Mouse (Mus musculus): ENCODE results near the gene Ttc21a.
"Not testable (repeated sequence)": the region's sequence is repeated elsewhere in the genome, so short reads cannot be mapped to it uniquely, and the experiment has no call there.

Gene Ttc21a

DNA sequence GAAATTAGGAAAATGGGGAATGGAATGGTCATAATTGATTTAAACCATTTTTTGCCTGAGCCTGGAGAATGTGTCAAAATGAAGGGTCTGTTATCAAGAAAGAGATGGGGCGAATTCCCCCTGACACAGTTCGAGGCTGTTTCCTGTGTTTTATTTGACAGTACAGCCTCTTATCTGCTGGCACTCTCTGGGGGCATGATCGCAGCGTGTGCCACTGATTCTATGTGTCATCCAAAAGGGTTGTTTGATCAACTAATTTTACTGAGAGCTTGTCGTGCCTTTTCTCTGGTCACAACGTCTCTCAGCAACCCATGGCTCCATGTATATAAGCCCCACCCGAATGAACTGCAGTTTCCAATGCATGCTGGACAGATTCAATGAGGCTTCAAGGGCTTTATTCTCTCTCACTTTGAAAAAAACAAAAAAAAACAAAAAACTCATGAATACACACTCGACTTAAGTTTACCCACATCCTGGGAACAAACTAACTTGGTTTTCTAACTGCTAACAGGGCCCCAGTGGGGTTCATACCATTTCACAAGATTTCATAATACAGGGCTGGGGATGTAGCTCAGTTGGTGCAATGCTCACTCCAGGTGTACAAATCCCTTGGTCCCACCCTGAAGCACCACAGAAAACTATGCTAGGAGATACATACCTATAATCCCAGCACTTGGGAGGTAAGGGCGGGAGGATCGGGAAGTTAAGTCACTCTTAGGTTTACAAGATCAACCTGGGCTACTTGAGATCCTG is 55.9 kb downstream of the Ttc21a start:
- DNase-seq (ENCODE audit: low read depth in 1 of 2, low spot score in 2 of 2), result no peak

DNA sequence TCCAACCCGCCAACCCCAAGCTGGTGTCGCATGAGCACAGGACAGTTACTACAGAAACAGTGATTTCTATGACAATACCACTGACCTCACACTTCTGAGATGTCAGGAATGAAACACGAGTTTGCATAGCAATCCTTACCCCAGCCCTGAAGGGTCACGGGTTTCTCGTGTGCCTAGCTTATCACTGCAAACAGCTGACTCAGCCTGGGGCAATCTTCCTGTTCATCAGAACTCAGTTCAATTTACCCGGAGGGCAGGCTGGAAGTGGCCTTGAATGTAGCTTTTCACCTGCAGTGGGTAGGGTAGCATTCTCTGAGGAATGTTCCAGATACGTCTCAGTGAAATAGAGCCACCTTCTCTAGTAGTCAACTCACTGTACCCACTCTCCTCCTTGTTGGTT is 56.8 kb downstream of the Ttc21a start:
- DNase-seq (ENCODE audit: low read depth in 1 of 2, low spot score in 2 of 2), result no peak

DNA sequence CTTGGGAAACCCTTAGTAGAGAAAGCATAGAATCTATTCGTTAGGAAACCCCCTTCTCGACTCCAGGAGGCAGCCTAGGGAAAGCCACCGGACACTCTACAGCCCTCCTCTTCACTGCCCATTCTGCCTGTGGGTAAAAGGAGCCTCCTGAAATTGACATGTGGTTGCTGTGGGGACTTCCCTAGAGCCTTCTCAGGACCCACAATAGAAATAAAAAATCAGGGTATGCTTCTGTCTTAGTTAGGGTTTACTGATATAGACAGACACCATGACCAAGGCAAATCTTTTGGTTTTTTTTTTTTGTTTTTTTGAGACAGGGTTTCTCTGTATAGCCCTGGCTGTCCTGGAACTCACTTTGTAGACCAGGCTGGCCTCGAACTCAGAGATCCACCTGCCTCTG is 58.7 kb downstream of the Ttc21a start:
- DNase-seq (ENCODE audit: low read depth in 1 of 2, low spot score in 2 of 2), result no peak

DNA sequence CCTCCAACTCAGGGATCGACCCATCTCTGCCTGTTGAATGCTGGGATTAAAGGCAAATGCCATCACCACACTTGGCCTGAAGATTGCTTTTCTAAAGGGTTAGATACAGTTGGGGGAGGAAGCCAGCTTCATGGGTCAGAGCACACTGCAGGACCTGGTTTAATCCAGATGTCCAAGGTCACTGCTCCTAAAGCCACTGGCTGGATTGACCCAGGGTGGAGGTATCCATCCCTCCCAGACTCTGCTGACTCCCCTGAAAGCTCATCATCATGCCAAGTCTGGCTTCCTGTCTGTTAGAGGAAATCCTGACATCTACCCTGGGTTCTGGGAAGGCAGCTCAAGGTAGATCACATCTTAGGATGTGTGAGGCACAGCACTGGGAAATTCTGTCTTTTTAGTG is 61.4 kb downstream of the Ttc21a start:
- no peak for DNase-seq (ENCODE audit: low read depth in 1 of 2, low spot score in 2 of 2)

DNA sequence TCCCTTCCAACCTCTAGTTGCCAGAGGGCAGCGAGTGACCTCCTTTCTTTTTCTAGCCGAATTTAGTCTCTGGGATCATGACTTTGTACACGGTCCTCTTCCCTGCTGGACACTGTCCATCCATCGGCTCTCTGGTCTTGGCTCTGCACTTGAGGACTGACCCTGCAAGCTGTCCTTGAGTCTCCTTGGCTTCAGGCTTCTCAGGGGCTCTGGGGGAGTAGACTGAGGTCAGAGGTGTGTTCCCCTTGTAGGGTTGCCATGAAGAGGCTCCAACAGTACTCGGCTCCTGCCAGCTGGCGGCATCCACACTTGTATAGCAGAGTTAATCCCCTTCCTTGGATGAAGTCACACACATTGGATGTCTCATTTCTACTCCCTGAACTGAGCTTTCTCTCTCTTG is 62.2 kb downstream of the Ttc21a start:
- no peak for DNase-seq (ENCODE audit: low read depth in 1 of 2, low spot score in 2 of 2)

DNA sequence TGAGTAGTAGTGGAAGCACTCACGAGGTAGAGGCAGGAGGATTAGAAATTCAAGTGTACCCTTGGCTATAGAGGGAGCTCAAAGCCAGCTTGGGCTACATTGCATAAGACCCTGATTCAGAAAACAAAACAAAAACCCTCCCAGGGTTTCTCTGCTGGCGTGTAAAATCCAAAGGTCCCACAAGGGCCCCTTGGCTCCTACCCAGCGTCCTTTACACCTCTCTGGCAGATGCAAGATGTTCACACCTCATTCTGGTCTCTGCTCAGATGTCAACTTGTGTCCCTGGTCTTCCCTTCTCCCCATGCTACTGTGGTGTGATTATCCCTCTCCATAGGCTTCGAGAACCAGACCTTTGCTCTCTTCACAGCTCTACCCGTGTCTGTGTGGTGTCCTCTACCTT is 63.4 kb downstream of the Ttc21a start:
- no peak for DNase-seq (ENCODE audit: low read depth in 1 of 2, low spot score in 2 of 2)

DNA sequence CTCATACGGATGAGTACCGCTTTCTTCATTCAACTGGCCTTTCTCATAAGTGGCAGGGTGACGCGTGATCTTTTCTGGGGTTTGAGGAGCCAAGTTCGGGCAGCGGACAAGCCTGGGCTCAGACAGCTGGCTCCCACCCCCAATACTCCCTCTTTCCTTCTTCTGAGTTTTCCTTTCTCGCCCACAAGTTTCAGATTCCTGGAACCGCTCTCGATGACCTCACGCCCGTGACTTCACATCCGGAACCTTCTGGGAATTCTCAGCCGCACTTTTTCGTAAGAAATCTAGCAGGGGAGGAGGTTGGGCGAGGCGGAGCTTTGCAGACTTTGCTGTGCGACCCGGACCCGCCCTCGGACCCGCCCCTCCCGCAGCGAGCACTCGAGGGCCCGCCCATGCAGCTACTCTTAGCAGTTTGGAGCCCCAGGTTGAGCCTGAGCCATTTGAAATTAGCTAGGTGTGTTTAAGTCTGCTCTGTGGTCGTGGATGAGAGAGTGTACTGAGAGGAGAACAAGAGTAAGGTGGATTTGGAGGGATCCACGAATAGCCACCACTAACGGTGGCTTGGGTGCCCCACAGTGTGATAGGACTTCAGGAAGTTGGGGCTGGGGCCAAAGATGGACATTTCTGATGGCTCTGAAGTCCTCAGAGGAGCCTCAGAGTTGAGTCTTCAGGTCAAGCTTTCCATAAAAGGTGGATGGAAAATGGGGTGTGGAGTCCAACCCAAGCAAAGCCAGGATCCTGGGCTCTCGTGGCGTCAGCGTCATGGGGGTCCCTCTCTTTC is 64.7 kb downstream of the Ttc21a start:
- DNase-seq (ENCODE audit: low read depth in 1 of 2, low spot score in 2 of 2), result peak in 1 of 2 experiments; percentile 61

DNA sequence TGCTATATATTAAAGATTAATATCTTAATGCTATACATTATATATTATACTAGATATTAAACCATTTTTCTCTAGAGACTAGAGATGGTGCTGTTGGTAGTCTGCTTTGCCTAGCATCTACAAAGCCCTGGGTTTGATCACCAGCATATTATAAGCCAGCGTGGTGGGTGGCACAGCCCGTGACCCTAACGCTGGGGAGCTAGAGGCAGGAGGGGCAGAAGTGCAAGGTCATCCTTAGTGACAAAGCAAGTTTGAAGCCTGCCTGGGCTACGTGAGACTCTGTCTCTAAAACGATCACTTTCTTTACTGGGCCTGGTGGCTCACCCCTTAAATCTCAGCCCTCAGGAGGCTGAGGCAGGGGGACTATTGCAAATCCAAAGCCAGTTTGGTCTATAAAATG is 65.5 kb downstream of the Ttc21a start:
- no peak for DNase-seq (ENCODE audit: low read depth in 1 of 2, low spot score in 2 of 2)

DNA sequence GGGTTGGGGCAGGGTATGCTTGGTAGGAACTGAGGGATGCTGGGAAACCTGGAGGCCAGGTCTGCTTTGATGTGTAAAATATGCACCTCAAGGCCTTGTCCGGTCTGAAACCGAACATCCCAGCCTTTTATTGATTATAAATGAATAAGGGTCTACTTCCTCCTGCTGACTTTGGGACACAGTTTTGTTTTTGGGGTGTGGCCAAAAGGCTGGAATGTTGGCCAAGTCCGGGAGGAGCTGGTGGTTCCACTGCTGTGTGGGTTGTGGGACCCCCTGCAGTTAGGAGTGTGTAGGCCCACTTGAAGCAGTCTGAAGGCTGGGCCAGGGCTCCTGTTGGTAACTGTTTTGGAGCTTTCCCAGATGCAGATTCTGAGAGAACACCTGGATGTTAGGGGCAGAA is 68.5 kb downstream of the Ttc21a start:
- DNase-seq (ENCODE audit: low read depth in 1 of 2, low spot score in 2 of 2), result no peak

DNA sequence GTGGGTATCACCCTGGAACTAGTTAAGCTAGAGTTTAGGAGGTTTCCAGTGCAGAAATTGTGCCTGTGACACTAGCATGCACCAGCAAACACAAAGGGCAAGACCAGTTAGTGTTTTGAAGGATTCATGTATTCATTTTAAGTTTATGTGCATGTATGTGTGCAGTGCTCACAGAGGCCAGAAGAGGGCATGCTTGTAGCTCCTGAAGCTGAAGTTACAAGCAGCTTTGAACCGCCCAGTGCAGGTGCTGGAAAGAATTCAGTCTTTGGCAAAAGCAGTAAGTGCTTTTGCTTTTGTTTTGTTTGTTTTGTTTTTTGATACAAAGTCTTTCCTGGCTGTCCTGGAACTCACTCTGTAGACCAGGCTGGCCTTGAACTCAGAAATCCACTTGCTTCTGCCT is 70.4 kb downstream of the Ttc21a start:
- no peak for DNase-seq (ENCODE audit: low read depth in 1 of 2, low spot score in 2 of 2)

DNA sequence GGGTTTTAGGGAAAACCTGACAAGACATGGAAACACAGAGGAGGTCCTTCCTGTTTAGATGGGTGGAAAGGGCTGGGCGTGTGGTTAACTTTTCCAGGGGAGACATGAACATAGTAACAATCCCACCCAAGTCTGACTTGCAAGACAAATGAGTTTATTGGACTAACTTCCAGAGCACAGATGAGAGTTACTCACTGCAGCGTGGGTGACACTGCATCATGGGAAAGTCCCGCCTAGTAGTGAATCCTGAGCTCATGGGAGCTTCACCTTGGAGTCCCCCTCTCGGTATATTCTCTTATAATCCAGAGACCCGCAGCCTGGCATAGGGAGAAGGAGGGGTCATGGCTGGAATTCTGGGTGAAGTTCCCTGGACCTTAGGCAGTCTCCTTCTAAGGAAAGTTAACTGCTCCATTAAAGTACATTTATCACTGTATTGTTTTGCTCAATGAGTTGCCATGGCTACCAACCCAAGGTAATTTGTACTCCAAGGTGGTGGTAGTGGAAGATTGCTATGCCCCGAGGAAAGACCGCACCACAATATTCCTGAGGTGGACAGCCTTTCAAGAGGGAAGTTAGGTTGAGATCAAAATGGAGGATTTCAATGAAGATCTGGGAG is 71.9 kb downstream of the Ttc21a start:
- no peak for DNase-seq (ENCODE audit: low read depth in 1 of 2, low spot score in 2 of 2)

DNA sequence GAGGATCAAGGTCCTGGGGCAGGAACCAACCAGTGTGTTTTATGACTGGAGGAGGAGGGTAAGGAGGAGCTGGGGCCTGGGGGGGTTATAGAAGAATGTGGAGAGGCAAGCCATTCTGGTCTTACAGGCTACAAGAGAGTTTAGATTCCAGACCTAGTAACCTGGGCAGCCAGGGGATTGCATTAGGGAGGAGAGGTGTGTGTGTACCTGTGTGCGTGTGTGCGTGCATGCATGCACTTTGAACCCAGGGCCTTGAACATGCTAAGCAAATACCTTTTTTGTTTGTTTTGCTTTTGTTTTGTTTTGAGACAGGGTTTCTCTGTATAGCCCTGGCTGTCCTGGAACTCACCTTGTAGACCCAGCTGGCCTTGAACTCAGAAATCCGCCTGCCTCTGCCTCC is 72.5 kb downstream of the Ttc21a start:
- no peak for DNase-seq (ENCODE audit: low read depth in 1 of 2, low spot score in 2 of 2)

DNA sequence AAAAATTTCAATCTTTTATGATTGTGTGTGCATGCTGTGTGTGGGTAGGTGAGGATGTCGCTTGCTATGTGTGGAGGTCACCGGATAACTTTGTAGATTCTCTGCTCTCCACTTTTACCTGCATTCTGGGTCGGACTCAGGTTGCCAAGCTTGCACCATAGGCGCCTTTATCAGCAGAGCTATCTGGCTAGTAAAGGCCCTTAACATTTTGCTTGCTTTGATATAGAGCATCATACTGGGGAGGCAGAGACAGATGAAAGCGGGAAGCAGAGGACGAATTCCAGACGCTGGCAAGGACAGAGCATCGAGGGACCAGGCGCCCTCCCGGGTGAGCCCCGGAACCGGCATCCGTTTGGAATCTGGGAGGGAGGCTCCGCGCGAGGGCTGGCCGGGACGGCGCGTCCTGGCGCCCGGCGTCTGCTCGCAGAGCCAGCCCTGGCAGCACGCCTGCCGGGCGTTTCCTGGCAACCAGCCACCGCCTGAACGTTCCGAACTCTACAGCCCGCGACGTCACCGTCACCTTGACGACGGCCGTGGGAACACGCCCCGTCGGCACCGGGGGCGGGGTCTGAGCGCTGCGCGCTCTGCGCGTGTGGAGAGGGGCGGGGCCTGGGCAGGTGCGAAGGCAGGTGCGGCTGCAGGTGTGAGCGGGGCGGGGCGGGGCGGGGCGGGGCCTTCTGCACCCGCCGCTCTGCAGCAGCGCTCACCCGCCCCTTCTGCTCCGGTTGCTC is 73.5 kb downstream of the Ttc21a start:
- DNase-seq (ENCODE audit: low read depth in 1 of 2, low spot score in 2 of 2), result peak; percentile 56 to 86

DNA sequence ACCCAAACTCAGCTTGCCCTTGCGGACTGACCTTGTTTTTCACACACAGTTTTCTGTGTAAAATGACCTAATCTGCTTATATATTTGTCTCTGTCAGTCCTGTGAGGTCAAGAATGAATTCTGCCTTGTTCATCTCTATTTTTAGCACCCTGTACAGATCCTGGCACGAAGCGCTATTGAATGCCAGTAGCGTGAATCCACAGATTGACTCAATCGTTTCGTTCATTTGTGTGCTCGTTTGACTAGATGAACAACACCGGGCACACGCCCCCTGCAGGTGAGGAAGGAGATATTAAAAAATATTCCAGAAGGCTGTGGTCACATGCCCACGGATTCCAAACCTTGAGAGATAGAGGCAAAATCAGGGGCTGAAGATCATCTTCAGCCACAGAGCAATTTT is 74.1 kb downstream of the Ttc21a start:
- no peak for DNase-seq (ENCODE audit: low read depth in 1 of 2, low spot score in 2 of 2)

DNA sequence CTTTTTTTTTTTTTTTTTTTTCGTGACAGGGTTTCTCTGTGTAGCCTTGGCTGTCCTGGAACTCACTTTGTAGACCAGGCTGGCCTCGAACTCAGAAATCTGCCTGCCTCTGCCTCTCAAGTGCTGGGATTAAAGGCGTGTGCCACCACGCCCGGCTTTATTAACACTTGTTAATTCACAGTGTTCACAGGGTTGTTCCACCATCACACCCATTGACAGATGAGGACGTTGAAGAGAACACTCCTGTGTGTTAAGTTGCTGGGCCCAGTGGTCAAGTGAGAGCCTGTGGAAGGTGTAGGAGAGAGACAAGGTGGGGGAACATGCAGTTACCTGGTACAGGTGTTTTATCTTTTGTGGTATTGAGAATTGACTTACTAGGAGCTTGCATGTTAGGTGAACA is 74.8 kb downstream of the Ttc21a start:
- DNase-seq (ENCODE audit: low read depth in 1 of 2, low spot score in 2 of 2), result not testable (repeated sequence)

DNA sequence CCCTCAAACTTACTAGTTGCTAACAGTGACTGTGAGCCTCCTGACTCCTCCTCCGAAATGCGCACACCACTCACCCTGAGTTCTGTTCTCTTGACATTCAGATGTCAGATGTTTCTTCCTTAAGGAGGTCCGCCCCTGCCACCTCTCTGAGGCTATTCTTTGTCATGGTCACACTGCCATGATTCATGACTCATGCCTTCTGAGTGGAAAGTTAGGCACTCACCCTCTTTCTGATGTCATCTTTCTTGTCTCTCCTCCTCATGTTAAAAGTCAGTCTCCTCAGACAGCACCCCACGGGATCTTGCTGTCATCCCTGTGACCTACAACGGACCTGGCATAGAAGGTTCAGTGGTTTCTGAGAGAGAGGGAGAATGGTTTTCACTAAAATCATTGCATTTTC is 75.4 kb downstream of the Ttc21a start:
- DNase-seq (ENCODE audit: low read depth in 1 of 2, low spot score in 2 of 2), result no peak

DNA sequence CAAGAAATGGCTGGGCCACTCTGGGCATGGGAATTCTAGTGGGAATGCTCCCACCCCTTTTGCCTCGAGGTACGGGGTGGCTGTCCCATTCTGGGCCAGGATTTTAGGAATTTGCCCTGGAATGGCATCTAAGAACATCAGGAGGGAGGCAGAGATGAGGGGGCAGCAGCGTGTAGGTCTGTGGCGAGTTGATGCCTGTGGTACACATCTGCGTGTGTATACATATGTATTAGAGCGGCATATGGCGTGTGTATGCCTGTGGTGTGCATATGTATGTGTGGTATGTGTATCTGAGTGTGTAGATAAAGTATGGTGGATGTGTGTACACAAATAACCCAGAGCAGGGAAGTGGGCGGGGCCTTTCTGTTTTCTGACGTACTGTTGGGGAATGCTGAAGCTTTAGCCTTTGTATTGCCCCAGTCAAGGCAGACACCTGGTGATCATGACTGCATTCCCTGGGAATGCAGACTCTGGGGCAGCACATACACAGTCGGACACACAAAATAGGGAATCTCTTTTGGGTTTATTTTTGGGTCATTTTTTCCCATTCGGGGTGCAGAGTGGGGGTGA is 75.9 kb downstream of the Ttc21a start:
- no peak for DNase-seq (ENCODE audit: low read depth in 1 of 2, low spot score in 2 of 2)

DNA sequence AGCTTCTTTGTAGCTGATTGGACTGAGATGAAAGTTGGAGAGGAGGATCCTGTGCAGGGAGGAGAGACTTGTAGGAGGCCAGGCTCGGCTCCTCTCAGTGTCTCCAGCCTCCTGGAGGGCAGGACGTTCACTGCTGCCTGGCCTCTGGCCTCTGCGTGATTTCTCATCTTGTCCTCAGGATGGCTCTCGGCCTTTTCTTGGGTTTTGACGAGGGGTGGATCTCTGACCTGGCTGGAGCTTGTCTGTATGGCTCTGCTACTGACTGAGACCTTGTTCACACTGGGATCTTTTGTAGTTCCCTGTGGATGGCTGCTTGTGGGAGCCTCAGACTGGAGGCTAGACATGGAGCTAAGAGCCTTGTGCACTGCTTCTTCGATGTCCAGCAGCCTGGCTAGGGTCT is 77.4 kb downstream of the Ttc21a start:
- no peak for DNase-seq (ENCODE audit: low read depth in 1 of 2, low spot score in 2 of 2)

DNA sequence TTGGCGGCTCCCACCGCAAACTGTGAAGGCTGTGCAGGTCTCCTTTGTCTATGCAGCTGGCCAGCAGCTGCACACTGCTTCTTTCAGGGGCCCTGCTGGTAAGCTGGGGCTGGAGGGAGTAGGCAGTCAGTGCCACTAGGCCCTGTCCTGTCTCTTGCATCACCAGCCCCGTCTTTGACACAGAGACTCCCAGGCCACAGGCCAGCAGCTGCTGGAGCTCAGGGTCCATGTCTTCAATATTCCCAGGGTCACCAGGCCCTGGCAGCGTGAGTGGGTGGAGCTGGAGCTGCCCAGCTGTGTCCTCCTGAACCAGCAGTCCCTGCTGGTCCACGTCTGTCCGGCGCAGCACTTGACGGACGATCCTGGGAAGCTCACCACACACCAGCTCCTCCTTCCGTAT is 79.5 kb downstream of the Ttc21a start:
- no peak for DNase-seq (ENCODE audit: low read depth in 1 of 2, low spot score in 2 of 2)

All from monocyte, adult 2 months (primary cell).